Mouse (Mus musculus) CH12.LX (cell line): ENCODE measurements around the gene Zc3h12c.

ENCODE experiments used
- CHD1 ChIP-seq: IDR thresholded peaks from 2 replicates; pipeline ENCODE4 v1.6.1; 2012; ENCODE audit warnings: low read depth, low read length, improper control_type of control experiment, inconsistent platforms
- CTCF ChIP-seq, 2 experiments: IDR thresholded peaks in 1 of 2; conservative IDR thresholded peaks in 1 of 2; 2 replicates each; pipeline ENCODE4 v1.5.1; 2011 to 2012; ENCODE audit warnings: low read depth in 2 of 2, low read length in 2 of 2, improper control_type of control experiment in 1 of 2, inconsistent platforms in 1 of 2, mild to moderate bottlenecking in 1 of 2, moderate library complexity in 1 of 2
- EP300 ChIP-seq: IDR thresholded peaks from 2 replicates; pipeline ENCODE4 v1.6.1; 2011; ENCODE audit warnings: low read length, improper control_type of control experiment
- JUND ChIP-seq: conservative IDR thresholded peaks from 2 replicates; pipeline ENCODE4 v1.6.1; 2011; ENCODE audit warnings: low read depth, low read length, improper control_type of control experiment
- MAFK ChIP-seq: IDR thresholded peaks from 2 replicates; pipeline ENCODE4 v1.6.1; 2011; ENCODE audit warnings: low read length, improper control_type of control experiment; ENCODE audit not compliant: insufficient replicate concordance
- MAZ ChIP-seq: IDR thresholded peaks from 2 replicates; pipeline ENCODE4 v1.6.1; 2012; ENCODE audit warnings: low read depth, mild to moderate bottlenecking, inconsistent platforms, low read length, improper control_type of control experiment, moderate library complexity
- POLR2A ChIP-seq: IDR thresholded peaks from 2 replicates; pipeline ENCODE4 v1.6.1; 2011; ENCODE audit warnings: low read depth, mild to moderate bottlenecking, improper control_type of control experiment, low read length

- TF ChIP-seq EP300 (no peak), CTCF (conservative IDR thresholded peaks at IDR 0.05 in 1 of 2, IDR thresholded peaks at IDR 0.05 in 1 of 2; ENCODE audit: low read depth in 2 of 2, low read length in 2 of 2) (no peak), MAZ (no peak), POLR2A (no peak), JUND (no peak), CHD1 (no peak), MAFK (no peak)
Observed at GRCm38 (mm10) chr9:52097386-52097785, 71.0 kb downstream of the Zc3h12c start.
